Mouse (Mus musculus) liver, embryonic 11.5 days (tissue): ENCODE data around the gene Tff2. TPM values are rescaled to one million over a fixed set of nuclear protein-coding genes. Genes with fewer than 3 reads are reported as not detected.

ENCODE experiments used
- ATAC-seq: fragments of 200-750 bp; cut with Nextera tagmentation; replicated peaks from 2 replicates; pipeline ENCODE4 v1.8.0; 2017; ENCODE audit warnings: moderate number of reproducible peaks, mild to moderate bottlenecking, moderate TSS enrichment, moderate library complexity; ENCODE audit not compliant: low FRiP score
- DNase-seq: peaks from one replicate; pipeline ENCODE4 v3.0.0-alpha.2; 2017; ENCODE audit warnings: low spot score
- H3K27ac ChIP-seq: fragments of 300-500 bp; sonication (generic); 2 replicates; pipeline ENCODE4 v1.5.1; 2014; ENCODE audit warnings: mild to moderate bottlenecking, low read depth, low read length, control low read depth
- H3K27me3 ChIP-seq: fragments of 300-500 bp; sonication (generic); replicated peaks from 2 replicates; pipeline ENCODE4 v1.6.1; 2014; ENCODE audit warnings: low read length, mixed read lengths; ENCODE audit not compliant: control insufficient read depth, insufficient read depth
- H3K36me3 ChIP-seq: fragments of 300-500 bp; sonication (generic); 2 replicates; pipeline ENCODE4 v1.6.1; 2014; ENCODE audit warnings: mild to moderate bottlenecking, low read length, moderate library complexity, mixed read lengths; ENCODE audit not compliant: control insufficient read depth, insufficient read depth
- H3K4me1 ChIP-seq: fragments of 300-500 bp; sonication (generic); replicated peaks from 2 replicates; pipeline ENCODE4 v1.6.1; 2014; ENCODE audit warnings: low read length, mixed read lengths; ENCODE audit not compliant: control insufficient read depth, insufficient read depth
- H3K4me2 ChIP-seq: fragments of 300-500 bp; sonication (generic); 2 replicates; pipeline ENCODE4 v1.6.1; 2014; ENCODE audit warnings: mild to moderate bottlenecking, control low read depth, moderate library complexity
- H3K4me3 ChIP-seq: fragments of 300-500 bp; sonication (generic); 2 replicates; pipeline ENCODE4 v1.5.1; 2014; ENCODE audit warnings: low read depth, low read length, control low read depth
- H3K9ac ChIP-seq: fragments of 300-500 bp; sonication (generic); 2 replicates; pipeline ENCODE4 v1.6.1; 2014; ENCODE audit warnings: low read depth, low read length, control low read depth
- H3K9me3 ChIP-seq: fragments of 300-500 bp; sonication (generic); 2 replicates; pipeline ENCODE4 v1.6.1; 2016; ENCODE audit warnings: low read length, inconsistent platforms, mixed read lengths; ENCODE audit not compliant: control insufficient read depth
- WGBS: fragments of 180-500 bp; shearing (Covaris S2); extraction: QIAGEN DNeasy Blood & Tissue Kit; methylation state at CpG from one replicate; pipeline ENCODE4 v1.1.7; 2014; 5-methylcytosine and 5-hydroxymethylcytosine counted together
- polyA plus RNA-seq: library from polyadenylated mRNA; unstranded; fragments of >200 nt; fragmentation: Nextera tagmentation; extraction: Ambion mirVana; gene quantifications from 2 replicates; pipeline ENCODE4 v1.2.1, GENCODE M21; 2014

The Tff2 gene
- polyA plus RNA-seq, 1 experiment from 2014 or later = not detected

GRCm38 (mm10) chr17:31129452-31129851, 14.6 kb downstream of the Tff2 start, which contains the start of gene Tff3:
Gene Tff3, minus strand, starts transcription at chr17:31129646.
- Histone ChIP-seq H3K27me3 (peaks cover 3% of the 10 kb centered on the region; the same call in 1 of the 2 replicates), H3K9ac (no peak within 1 kb of the TSS), H3K4me2 (no peak within 1 kb of the TSS), H3K4me1 (peaks cover 5% of the 10 kb centered on the region), H3K9me3 (no peaks in the 10 kb centered on the region), H3K27ac (no peak within 1 kb of the TSS), H3K4me3 (no peak within 1 kb of the TSS), H3K36me3 (no peaks in the 10 kb centered on the region)
- WGBS = 33% methylated on average over 2 of the region's 2 CpGs
- ATAC-seq (no peak; the same call in 1 of the 2 replicates), DNase-seq (no peak)

GRCm38 (mm10) chr17:31128708-31129318, 15.3 kb downstream of the Tff2 start:
- peaks cover 5% of the 10 kb centered on the region; the same call in 1 of the 2 replicates for H3K4me1 ChIP-seq
- H3K27ac ChIP-seq = no peak overlapping the region
- no peaks in the 10 kb centered on the region for H3K36me3 ChIP-seq
- H3K9me3 ChIP-seq = no peaks in the 10 kb centered on the region
- WGBS = 81% methylated on average over 9 of the region's 9 CpGs
- no peak overlapping the region for H3K9ac ChIP-seq
- DNase-seq (no peak), ATAC-seq (no peak)
- H3K27me3 ChIP-seq = peaks cover 3% of the 10 kb centered on the region; the same call in 1 of the 2 replicates
- no peak overlapping the region for H3K4me2 ChIP-seq
- H3K4me3 ChIP-seq = no peak overlapping the region

GRCm38 (mm10) chr17:31125548-31126266, 18.4 kb downstream of the Tff2 start:
- H3K4me1 ChIP-seq = peaks cover 5% of the 10 kb centered on the region; the same call in 1 of the 2 replicates
- peaks cover 3% of the 10 kb centered on the region; the same call in 1 of the 2 replicates for H3K27me3 ChIP-seq
- no peak for DNase-seq
- H3K9me3 ChIP-seq = no peaks in the 10 kb centered on the region
- H3K9ac ChIP-seq = no peak overlapping the region
- 46% methylated on average over 9 of the region's 9 CpGs for WGBS
- no peak overlapping the region for H3K27ac ChIP-seq
- no peak overlapping the region for H3K4me3 ChIP-seq
- no peak overlapping the region for H3K4me2 ChIP-seq
- no peak for ATAC-seq
- no peaks in the 10 kb centered on the region for H3K36me3 ChIP-seq

GRCm38 (mm10) chr17:31121975-31122374, 22.1 kb downstream of the Tff2 start:
- no peaks in the 10 kb centered on the region for H3K36me3 ChIP-seq
- no peak overlapping the region for H3K27ac ChIP-seq
- H3K9me3 ChIP-seq = no peaks in the 10 kb centered on the region
- H3K4me3 ChIP-seq = no peak overlapping the region
- H3K9ac ChIP-seq = no peak overlapping the region
- DNase-seq (peak; percentile 51), ATAC-seq (no peak)
- no peaks in the 10 kb centered on the region for H3K4me1 ChIP-seq
- H3K4me2 ChIP-seq = no peak overlapping the region
- H3K27me3 ChIP-seq = no peaks in the 10 kb centered on the region; the same call in 1 of the 2 replicates
- WGBS = 7% methylated on average over 8 of the region's 8 CpGs

GRCm38 (mm10) chr17:31119429-31119828, 24.7 kb downstream of the Tff2 start:
- H3K4me2 ChIP-seq = no peak overlapping the region
- WGBS = 7% methylated on average over 7 of the region's 7 CpGs
- ATAC-seq (peak; percentile 57; the same call in 1 of the 2 replicates), DNase-seq (peak; percentile 74)
- no peak overlapping the region for H3K4me3 ChIP-seq
- H3K27me3 ChIP-seq = no peaks in the 10 kb centered on the region
- no peaks in the 10 kb centered on the region for H3K36me3 ChIP-seq
- no peak overlapping the region for H3K27ac ChIP-seq
- H3K9me3 ChIP-seq = no peaks in the 10 kb centered on the region
- 0 out of 2 replicates have a peak, but pooled peaks cover 3% of the 10 kb centered on the region for H3K4me1 ChIP-seq
- H3K9ac ChIP-seq = no peak overlapping the region

- DNase-seq = no peak
- no peak overlapping the region for H3K4me2 ChIP-seq
- no peaks in the 10 kb centered on the region for H3K27me3 ChIP-seq
- WGBS = 81% methylated on average over 5 of the region's 5 CpGs
- ATAC-seq = no peak
- no peak overlapping the region for H3K9ac ChIP-seq
- H3K36me3 ChIP-seq = no peaks in the 10 kb centered on the region
- 0 out of 2 replicates have a peak, but pooled peaks cover 3% of the 10 kb centered on the region for H3K4me1 ChIP-seq
- no peaks in the 10 kb centered on the region for H3K9me3 ChIP-seq
- no peak overlapping the region for H3K27ac ChIP-seq
- H3K4me3 ChIP-seq = no peak overlapping the region
These were observed 26.1 kb downstream of the Tff2 start for GRCm38 (mm10) chr17:31117946-31118345.

GRCm38 (mm10) chr17:31116063-31116462, 28.0 kb downstream of the Tff2 start:
- Histone ChIP-seq H3K27me3 (no peaks in the 10 kb centered on the region), H3K4me2 (no peak overlapping the region), H3K36me3 (no peaks in the 10 kb centered on the region), H3K27ac (no peak overlapping the region; the same call in 1 of the 2 replicates), H3K4me1 (0 out of 2 replicates have a peak, but pooled peaks cover 3% of the 10 kb centered on the region), H3K9me3 (no peaks in the 10 kb centered on the region), H3K9ac (no peak overlapping the region), H3K4me3 (no peak overlapping the region)
- DNase-seq (no peak), ATAC-seq (no peak)
- 52% methylated on average over 6 of the region's 6 CpGs for WGBS

GRCm38 (mm10) chr17:31113191-31113856, 30.8 kb downstream of the Tff2 start:
- Histone ChIP-seq H3K4me1 (0 out of 2 replicates have a peak, but pooled peaks cover 3% of the 10 kb centered on the region), H3K4me2 (no peak overlapping the region), H3K9me3 (no peaks in the 10 kb centered on the region), H3K9ac (no peak overlapping the region), H3K36me3 (no peaks in the 10 kb centered on the region), H3K27me3 (no peaks in the 10 kb centered on the region), H3K4me3 (no peak overlapping the region), H3K27ac (no peak overlapping the region)
- 81% methylated on average over 9 of the region's 9 CpGs for WGBS
- DNase-seq = no peak
- no peak for ATAC-seq
